Mouse (Mus musculus) embryonic fibroblast, embryonic 13.5 days (primary cell): ENCODE measurements around the gene Galntl6.

Source experiments
- CTCF ChIP-seq: IDR thresholded peaks from 2 replicates; pipeline ENCODE4 v1.5.1; 2011; ENCODE audit warnings: mild to moderate bottlenecking, control low read depth, low read length, moderate library complexity, borderline replicate concordance; ENCODE audit not compliant: insufficient read depth
- POLR2A ChIP-seq: IDR thresholded peaks from 2 replicates; pipeline ENCODE4 v1.6.1; 2011; ENCODE audit warnings: low read depth, mild to moderate bottlenecking, control low read depth, low read length, moderate library complexity

DNA sequence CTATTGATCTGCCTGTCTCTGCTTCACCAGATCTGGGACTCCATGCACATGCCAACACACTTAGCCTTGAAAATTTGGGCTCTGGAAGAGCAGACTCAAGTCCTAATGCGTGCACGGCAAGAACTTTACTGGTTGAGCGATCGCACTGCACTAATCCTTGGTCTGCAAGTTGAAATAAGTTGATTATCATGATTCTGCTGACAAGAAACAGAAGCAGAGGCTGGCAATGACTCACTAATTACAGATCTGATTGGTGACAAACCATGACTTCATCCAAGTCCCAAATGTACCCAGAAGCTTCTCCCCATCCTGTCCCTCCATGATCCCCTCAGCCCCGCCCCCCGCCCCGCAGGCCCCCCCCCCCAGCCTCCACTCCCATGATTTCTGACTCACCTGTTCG is 1108.6 kb downstream of the Galntl6 start:
- TF ChIP-seq POLR2A (no peak), CTCF (no peak)
